ENCODE assay signal across 9 mouse cellular contexts in the genomic region with DNA sequence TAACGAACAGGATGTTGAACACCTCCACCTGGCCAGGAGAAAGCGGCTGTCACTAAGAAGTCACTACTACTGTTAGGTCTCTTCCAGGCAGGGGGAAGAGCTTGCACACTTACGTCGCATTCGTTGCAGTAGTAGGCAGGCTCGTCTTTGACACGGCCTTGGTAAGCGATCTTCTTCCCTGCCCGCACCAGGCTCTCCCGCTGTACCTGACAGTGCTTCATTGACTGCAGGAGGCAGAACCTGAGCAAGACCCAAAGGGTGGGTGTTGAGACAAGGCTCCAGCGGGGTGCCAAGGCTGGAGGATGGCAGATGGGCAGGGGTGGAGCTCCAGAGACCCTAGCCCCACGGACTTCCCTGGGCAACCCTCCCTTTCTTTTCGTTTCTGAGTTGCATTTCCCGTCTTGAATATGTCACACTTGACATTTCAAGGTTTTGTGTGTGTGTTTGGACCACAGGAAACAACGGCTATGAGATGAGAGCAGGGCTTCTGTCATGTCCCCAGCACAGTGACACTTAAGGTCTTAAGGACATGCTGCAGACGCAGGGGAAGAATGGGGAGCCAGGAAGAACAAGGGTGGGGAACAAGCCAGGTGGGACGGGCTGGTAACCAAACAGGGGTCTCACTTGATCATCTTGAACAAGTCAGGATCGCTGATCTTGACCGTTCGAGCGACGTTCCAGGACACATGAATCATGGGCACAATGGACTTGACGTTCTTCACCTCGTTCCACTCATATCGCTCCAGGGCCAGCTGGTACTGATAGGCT. TPM values are rescaled to one million over a fixed set of nuclear protein-coding genes. Genes with fewer than 3 reads are reported as not detected.
A peak's percentile ranks its signal among the peaks of the same experiment; 100 is the strongest.
DNase-seq lines count a peak whose midpoint lies in the region; ATAC-seq and TF ChIP-seq lines count a peak whose summit lies in the region.
"Had no signal": no experiment of that assay in that cellular context is flagged by ENCODE, and none has a peak within 500 bp of the region (broad histone marks: within the 10 kb centered on the region; RNA-seq: fewer than 3 reads in every experiment).

No protein-coding gene starts in this region.

- H3K36me3 ChIP-seq in lung, embryonic 15.5 days, result peaks cover 49% of the 10 kb centered on the region
- H3K36me3 ChIP-seq in intestine, postnatal 0 days (ENCODE audit: control insufficient read depth, insufficient read depth), result peaks cover 54% of the 10 kb centered on the region

- no peaks in the 10 kb centered on the region for H3K9me3 ChIP-seq in lung, embryonic 15.5 days
- H3K9me3 ChIP-seq in intestine, postnatal 0 days (ENCODE audit: control insufficient read depth), result no peaks in the 10 kb centered on the region

- peak overlapping the region; percentile 45 for H3K4me2 ChIP-seq in lung, embryonic 15.5 days
- 0 out of 2 replicates have a peak overlapping the region, but pooled peaks have one; percentile 3 for H3K4me2 ChIP-seq in intestine, postnatal 0 days (replicated peaks; ENCODE audit: low read depth)

- no peak for TF ChIP-seq CTCF in gastrocnemius, adult 2 months (IDR thresholded peaks at IDR 0.05)
- no peak for TF ChIP-seq CTCF in intestine, postnatal 0 days (IDR thresholded peaks at IDR 0.05; ENCODE audit: low read depth)

- intact Hi-C loops in gastrocnemius, adult 2 months (cut with DNase I), result no loop called here

- H3K9ac ChIP-seq in lung, embryonic 15.5 days, result no peak overlapping the region
- no peak overlapping the region for H3K9ac ChIP-seq in intestine, postnatal 0 days (ENCODE audit: low read depth, low read length)

- peak; percentile 33 for DNase-seq in gastrocnemius, adult 2 months
- DNase-seq in gastrocnemius, adult 18-20 months (ENCODE audit: low spot score), result no peak
- DNase-seq in lung, postnatal 10 days, result no peak
- DNase-seq in cerebellum, adult 9-11 months, result peak; percentile 64
- DNase-seq in urinary bladder, postnatal 36 days (ENCODE audit: low spot score in 2 of 2), result no peak
- DNase-seq in B cell, adult 2 months, result no peak

- H3K4me3 ChIP-seq in gastrocnemius, adult 2 months, result peak overlapping the region; percentile 85
- peak overlapping the region; percentile 11 for H3K4me3 ChIP-seq in lung, embryonic 15.5 days
- no peak overlapping the region for H3K4me3 ChIP-seq in intestine, postnatal 0 days (ENCODE audit: low read depth, low read length)

- no peaks in the 10 kb centered on the region for H3K27me3 ChIP-seq in lung, embryonic 15.5 days
- no peaks in the 10 kb centered on the region for H3K27me3 ChIP-seq in intestine, postnatal 0 days (replicated peaks; ENCODE audit: control insufficient read depth, insufficient read depth, low read length)
- H3K27me3 ChIP-seq: CH12.LX had no signal

- H3K27ac ChIP-seq in gastrocnemius, adult 2 months, result peak overlapping the region; percentile 96
- 0 out of 2 replicates have a peak overlapping the region, but pooled peaks have one; percentile 11 for H3K27ac ChIP-seq in lung, embryonic 15.5 days
- 0 out of 2 replicates have a peak overlapping the region, but pooled peaks have one; percentile 41 for H3K27ac ChIP-seq in intestine, postnatal 0 days (ENCODE audit: low read depth, low read length)

- no peak for ATAC-seq in lung, embryonic 15.5 days (ENCODE audit: borderline replicate concordance, extremely low read depth, low FRiP score, low TSS enrichment)
- ATAC-seq in intestine, postnatal 0 days, result no peak

- 75% methylated on average over 25 of the region's 25 CpGs for WGBS in lung, embryonic 15.5 days
- 81% methylated on average over 25 of the region's 25 CpGs for WGBS in intestine, postnatal 0 days

- peaks cover 36% of the 10 kb centered on the region for H3K4me1 ChIP-seq in lung, embryonic 15.5 days
- H3K4me1 ChIP-seq in intestine, postnatal 0 days (replicated peaks; ENCODE audit: control insufficient read depth, insufficient read depth, low read length), result 0 out of 2 replicates have a peak, but pooled peaks cover 5% of the 10 kb centered on the region

RNA-seq across cellular contexts. Expression of a gene that starts 2.2 kb away (rescaled TPM):
- 1 to 10 TPM; 6.5 to 7.4 TPM for total RNA-seq in gastrocnemius, adult 2 months (2021)
- total RNA-seq in gastrocnemius, adult 18-20 months (2021), result 1 to 10 TPM; 2.6 to 4.1 TPM
- 46.7 and 49.8 TPM in 2 replicates for polyA plus RNA-seq in lung, embryonic 15.5 days (2015; fragmentation: Nextera tagmentation; extraction: Ambion mirVana)
- polyA plus RNA-seq in intestine, postnatal 0 days (2015; fragmentation: Nextera tagmentation; extraction: Ambion mirVana), result 24.1 and 24.9 TPM in 2 replicates

RNA-seq across cellular contexts. Expression of a gene that starts 4.8 kb away (rescaled TPM):
- total RNA-seq in gastrocnemius, adult 2 months (2021), result 10 to 100 TPM; 34.9 to 36.0 TPM
- 10 to 100 TPM; 29.3 to 33.0 TPM for total RNA-seq in gastrocnemius, adult 18-20 months (2021)
- 28.4 and 31.5 TPM in 2 replicates for polyA plus RNA-seq in lung, embryonic 15.5 days (2015; fragmentation: Nextera tagmentation; extraction: Ambion mirVana)
- polyA plus RNA-seq in intestine, postnatal 0 days (2015; fragmentation: Nextera tagmentation; extraction: Ambion mirVana), result 8.6 and 8.9 TPM in 2 replicates

RNA-seq across cellular contexts. Expression of a gene that starts 5.0 kb away (rescaled TPM):
- total RNA-seq in gastrocnemius, adult 2 months (2021), result 10 to 100 TPM; 62.4 to 86.0 TPM
- total RNA-seq in gastrocnemius, adult 18-20 months (2021), result 10 to 100 TPM; 70.5 to 72.1 TPM
- polyA plus RNA-seq in lung, embryonic 15.5 days (2015; fragmentation: Nextera tagmentation; extraction: Ambion mirVana), result 151 and 168 TPM in 2 replicates
- 159 and 164 TPM in 2 replicates for polyA plus RNA-seq in intestine, postnatal 0 days (2015; fragmentation: Nextera tagmentation; extraction: Ambion mirVana)

RNA-seq across cellular contexts. Expression of a gene that starts 13.2 kb away (rescaled TPM):
- 10 to 100 TPM; 23.9 to 24.5 TPM for total RNA-seq in gastrocnemius, adult 2 months (2021)
- total RNA-seq in gastrocnemius, adult 18-20 months (2021), result 10 to 100 TPM; 19.6 to 22.0 TPM
- 22.7 and 23.4 TPM in 2 replicates for polyA plus RNA-seq in lung, embryonic 15.5 days (2015; fragmentation: Nextera tagmentation; extraction: Ambion mirVana)
- polyA plus RNA-seq in intestine, postnatal 0 days (2015; fragmentation: Nextera tagmentation; extraction: Ambion mirVana), result 18.2 and 23.6 TPM in 2 replicates

RNA-seq across cellular contexts. Expression of a gene that starts 31.1 kb away (rescaled TPM):
- 1 to 10 TPM; 6.8 to 9.4 TPM for total RNA-seq in gastrocnemius, adult 2 months (2021)
- total RNA-seq in gastrocnemius, adult 18-20 months (2021), result 1 to 10 TPM; 5.7 to 7.9 TPM
- polyA plus RNA-seq in lung, embryonic 15.5 days (2015; fragmentation: Nextera tagmentation; extraction: Ambion mirVana), result 56.7 and 59.4 TPM in 2 replicates
- polyA plus RNA-seq in intestine, postnatal 0 days (2015; fragmentation: Nextera tagmentation; extraction: Ambion mirVana), result 19.4 and 24.8 TPM in 2 replicates

Comparison
In these comparisons a context has a peak if more than half of its experiments do, and no peak if none do; other contexts are left out.
1. DNase-seq: peak in gastrocnemius, adult 2 months (single experiment) and cerebellum, adult 9-11 months (single experiment); none in gastrocnemius, adult 18-20 months (single experiment), lung, postnatal 10 days (single experiment), urinary bladder, postnatal 36 days (0 of 2) and B cell, adult 2 months (0 of 2).
2. H3K27ac ChIP-seq: peak in every context shown above with its lines; median percentile 96 in gastrocnemius, adult 2 months; 41 in intestine, postnatal 0 days; 11 in lung, embryonic 15.5 days.